Mouse (Mus musculus): Measurements from ENCODE around the gene H2afy. TPM values are rescaled to one million over a fixed set of nuclear protein-coding genes. Genes with fewer than 3 reads are reported as not detected.

Gene H2afy
- polyA plus RNA-seq, 1 experiment from 2014 or later, result 440 TPM

DNA sequence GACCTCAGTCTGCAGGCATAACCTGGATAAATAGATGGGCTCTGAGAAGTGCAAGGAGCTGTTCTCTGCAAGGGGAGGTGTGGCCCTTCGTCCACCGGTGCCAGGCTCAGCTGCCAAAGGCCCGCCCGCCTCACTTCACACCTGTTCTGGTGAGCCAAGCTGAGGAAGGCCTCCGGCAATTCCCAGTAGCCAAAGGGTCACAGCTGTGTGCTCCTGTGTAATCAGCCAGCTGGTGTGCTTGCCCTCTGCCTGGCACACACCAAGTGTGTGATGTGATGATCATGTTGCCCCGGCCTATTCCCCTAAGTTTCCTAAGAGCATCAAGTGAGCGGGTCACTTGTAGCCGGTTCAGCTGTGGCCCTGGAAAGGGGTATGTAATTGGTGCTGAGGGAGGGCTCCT lies 60.2 kb downstream of the H2afy start:
- Histone ChIP-seq H3K4me2 (replicated peaks; ENCODE audit: low read depth, low read length) (no peak overlapping the region), H3K36me3 (ENCODE audit: control insufficient read depth, insufficient read depth, low read length) (peaks cover 90% of the 10 kb centered on the region)

DNA sequence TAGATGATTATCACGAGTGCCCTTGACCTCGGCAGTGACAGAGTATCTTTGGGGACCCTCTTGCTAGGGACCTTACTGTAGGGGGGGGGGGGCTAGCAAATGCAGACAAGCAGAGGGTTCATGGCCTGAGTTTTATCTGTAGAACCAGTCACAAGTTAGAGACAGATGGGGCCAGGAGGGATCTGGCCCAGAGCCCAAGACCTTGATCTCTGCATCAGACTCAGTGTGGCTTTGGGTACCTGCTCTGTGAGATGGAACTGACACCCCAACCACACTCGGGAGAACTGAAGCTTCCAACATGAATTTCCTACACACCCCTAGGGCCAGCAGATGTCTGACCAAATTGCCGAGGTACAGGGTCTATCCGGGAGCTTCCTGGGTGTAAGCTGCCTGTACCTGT lies 63.0 kb downstream of the H2afy start:
- H3K27me3 ChIP-seq (ENCODE audit: control insufficient read depth, insufficient read depth, low read length), result no peaks in the 10 kb centered on the region
- no peaks in the 10 kb centered on the region for H3K4me1 ChIP-seq (ENCODE audit: control insufficient read depth, insufficient read depth, low read length)
- no peak overlapping the region for H3K4me3 ChIP-seq (ENCODE audit: low read length)
- H3K27ac ChIP-seq (ENCODE audit: low read depth, low read length), result no peak overlapping the region
- no peak overlapping the region for H3K9ac ChIP-seq (ENCODE audit: low read depth, low read length)
- H3K4me2 ChIP-seq (replicated peaks; ENCODE audit: low read depth, low read length), result no peak overlapping the region
- H3K36me3 ChIP-seq (ENCODE audit: control insufficient read depth, insufficient read depth, low read length), result peaks cover 67% of the 10 kb centered on the region
- ATAC-seq (ENCODE audit: low FRiP score, low TSS enrichment), result no peak
- no peaks in the 10 kb centered on the region for H3K9me3 ChIP-seq (ENCODE audit: control insufficient read depth, low read length)
- WGBS, result 84% methylated on average over 5 of the region's 5 CpGs

More for the DNA sequence above, 60.2 kb downstream of the H2afy start:
- Histone ChIP-seq H3K27me3 (ENCODE audit: control insufficient read depth, insufficient read depth, low read length) (no peaks in the 10 kb centered on the region), H3K9me3 (ENCODE audit: control insufficient read depth, low read length) (no peaks in the 10 kb centered on the region), H3K9ac (ENCODE audit: low read depth, low read length) (no peak overlapping the region), H3K4me1 (ENCODE audit: control insufficient read depth, insufficient read depth, low read length) (no peaks in the 10 kb centered on the region), H3K4me3 (ENCODE audit: low read length) (no peak overlapping the region), H3K27ac (ENCODE audit: low read depth, low read length) (no peak overlapping the region)
- 91% methylated on average over 8 of the region's 8 CpGs for WGBS
- ATAC-seq (ENCODE audit: low FRiP score, low TSS enrichment), result no peak

- no peaks in the 10 kb centered on the region for H3K27me3 ChIP-seq (ENCODE audit: control insufficient read depth, insufficient read depth, low read length)
- H3K27ac ChIP-seq (ENCODE audit: low read depth, low read length), result no peak overlapping the region
- 37% methylated on average over 4 of the region's 4 CpGs for WGBS
- peaks cover 58% of the 10 kb centered on the region for H3K36me3 ChIP-seq (ENCODE audit: control insufficient read depth, insufficient read depth, low read length)
- no peak overlapping the region for H3K4me3 ChIP-seq (ENCODE audit: low read length)
- no peaks in the 10 kb centered on the region for H3K9me3 ChIP-seq (ENCODE audit: control insufficient read depth, low read length)
- H3K4me1 ChIP-seq (ENCODE audit: control insufficient read depth, insufficient read depth, low read length), result no peaks in the 10 kb centered on the region
- H3K9ac ChIP-seq (ENCODE audit: low read depth, low read length), result no peak overlapping the region
- no peak overlapping the region for H3K4me2 ChIP-seq (replicated peaks; ENCODE audit: low read depth, low read length)
- ATAC-seq (ENCODE audit: low FRiP score, low TSS enrichment), result no peak
These were observed 63.9 kb downstream of the H2afy start for GRCm38 (mm10) chr13:56072268-56072607.

- H3K9ac ChIP-seq (ENCODE audit: low read depth, low read length), result no peak overlapping the region
- no peak overlapping the region for H3K4me2 ChIP-seq (replicated peaks; ENCODE audit: low read depth, low read length)
- 85% methylated on average over 16 of the region's 16 CpGs for WGBS
- H3K4me3 ChIP-seq (ENCODE audit: low read length), result no peak overlapping the region
- H3K27me3 ChIP-seq (ENCODE audit: control insufficient read depth, insufficient read depth, low read length), result no peaks in the 10 kb centered on the region
- no peaks in the 10 kb centered on the region for H3K9me3 ChIP-seq (ENCODE audit: control insufficient read depth, low read length)
- H3K27ac ChIP-seq (ENCODE audit: low read depth, low read length), result no peak overlapping the region
- ATAC-seq (ENCODE audit: low FRiP score, low TSS enrichment), result no peak
- H3K36me3 ChIP-seq (ENCODE audit: control insufficient read depth, insufficient read depth, low read length), result peaks cover 54% of the 10 kb centered on the region
- H3K4me1 ChIP-seq (ENCODE audit: control insufficient read depth, insufficient read depth, low read length), result no peaks in the 10 kb centered on the region
These were observed 64.4 kb downstream of the H2afy start for GRCm38 (mm10) chr13:56071586-56072267.

DNA sequence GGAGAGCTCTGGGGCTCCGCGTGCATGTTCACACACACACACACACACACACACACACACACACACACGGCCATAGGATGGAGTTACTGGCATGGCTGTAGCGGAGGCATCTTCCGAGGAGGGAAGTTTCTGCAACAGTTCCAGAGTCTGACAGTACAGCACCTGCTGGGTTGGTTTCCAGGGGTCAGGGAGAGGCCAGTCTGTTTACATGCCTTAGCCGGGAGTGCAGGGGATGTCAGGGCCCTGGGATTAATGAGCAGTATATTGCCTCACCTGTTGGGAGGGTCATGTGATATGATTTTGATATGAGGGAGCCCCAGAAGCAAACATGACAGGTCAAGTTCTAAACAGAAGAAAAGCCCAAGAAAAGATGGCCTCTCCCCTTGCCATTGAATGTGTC lies 66.5 kb downstream of the H2afy start:
- ATAC-seq (ENCODE audit: low FRiP score, low TSS enrichment), result no peak
- 56% methylated on average over 6 of the region's 6 CpGs for WGBS
- Histone ChIP-seq H3K27ac (ENCODE audit: low read depth, low read length) (no peak overlapping the region), H3K4me2 (replicated peaks; ENCODE audit: low read depth, low read length) (no peak overlapping the region), H3K36me3 (ENCODE audit: control insufficient read depth, insufficient read depth, low read length) (peaks cover 33% of the 10 kb centered on the region), H3K9me3 (ENCODE audit: control insufficient read depth, low read length) (no peaks in the 10 kb centered on the region), H3K9ac (ENCODE audit: low read depth, low read length) (no peak overlapping the region), H3K27me3 (ENCODE audit: control insufficient read depth, insufficient read depth, low read length) (no peaks in the 10 kb centered on the region), H3K4me1 (ENCODE audit: control insufficient read depth, insufficient read depth, low read length) (0 out of 2 replicates have a peak, but pooled peaks cover 7% of the 10 kb centered on the region), H3K4me3 (ENCODE audit: low read length) (no peak overlapping the region)

- no peak overlapping the region for H3K4me3 ChIP-seq (ENCODE audit: low read length)
- H3K27ac ChIP-seq (ENCODE audit: low read depth, low read length), result no peak overlapping the region
- ATAC-seq (ENCODE audit: low FRiP score, low TSS enrichment), result no peak
- H3K36me3 ChIP-seq (ENCODE audit: control insufficient read depth, insufficient read depth, low read length), result peaks cover 23% of the 10 kb centered on the region
- no peak overlapping the region for H3K9ac ChIP-seq (ENCODE audit: low read depth, low read length)
- H3K4me2 ChIP-seq (replicated peaks; ENCODE audit: low read depth, low read length), result no peak overlapping the region
- 23% methylated on average over 4 of the region's 4 CpGs for WGBS
- peaks cover 8% of the 10 kb centered on the region; the same call in 1 of the 2 replicates for H3K4me1 ChIP-seq (ENCODE audit: control insufficient read depth, insufficient read depth, low read length)
- H3K27me3 ChIP-seq (ENCODE audit: control insufficient read depth, insufficient read depth, low read length), result no peaks in the 10 kb centered on the region
- H3K9me3 ChIP-seq (ENCODE audit: control insufficient read depth, low read length), result no peaks in the 10 kb centered on the region
These were observed 67.6 kb downstream of the H2afy start for GRCm38 (mm10) chr13:56068517-56068916.

DNA sequence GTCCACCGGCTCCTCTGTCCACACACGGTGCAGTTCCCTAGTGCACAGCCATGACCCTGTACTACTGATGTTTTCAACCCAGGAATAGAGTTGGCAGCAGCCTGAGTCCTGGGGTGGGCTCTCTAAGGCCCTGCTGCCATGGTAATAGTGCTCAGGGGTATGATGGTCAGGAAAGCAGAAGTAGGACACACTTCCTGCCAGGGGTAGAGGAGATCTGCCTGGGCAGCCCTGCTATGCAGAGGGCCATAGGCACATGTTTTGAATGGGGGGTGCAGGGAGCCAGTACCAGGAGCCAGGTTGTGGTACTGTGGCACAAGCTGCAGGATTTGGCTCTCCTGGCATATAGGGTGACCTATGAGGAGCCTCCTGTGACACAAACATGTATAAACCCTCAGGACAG lies 69.3 kb downstream of the H2afy start:
- Histone ChIP-seq H3K9ac (ENCODE audit: low read depth, low read length) (no peak overlapping the region), H3K9me3 (ENCODE audit: control insufficient read depth, low read length) (no peaks in the 10 kb centered on the region), H3K27ac (ENCODE audit: low read depth, low read length) (no peak overlapping the region), H3K36me3 (ENCODE audit: control insufficient read depth, insufficient read depth, low read length) (peaks cover 12% of the 10 kb centered on the region), H3K27me3 (ENCODE audit: control insufficient read depth, insufficient read depth, low read length) (no peaks in the 10 kb centered on the region), H3K4me3 (ENCODE audit: low read length) (no peak overlapping the region), H3K4me1 (ENCODE audit: control insufficient read depth, insufficient read depth, low read length) (peaks cover 18% of the 10 kb centered on the region), H3K4me2 (replicated peaks; ENCODE audit: low read depth, low read length) (no peak overlapping the region)
- ATAC-seq (ENCODE audit: low FRiP score, low TSS enrichment), result no peak
- 81% methylated on average over 2 of the region's 2 CpGs for WGBS

GRCm38 (mm10) chr13:56066152-56066551 lies 70.0 kb downstream of the H2afy start:
- 12% methylated on average over 21 of the region's 21 CpGs for WGBS
- H3K27ac ChIP-seq (ENCODE audit: low read depth, low read length), result no peak overlapping the region
- ATAC-seq (ENCODE audit: low FRiP score, low TSS enrichment), result peak; percentile 85
- no peaks in the 10 kb centered on the region for H3K27me3 ChIP-seq (ENCODE audit: control insufficient read depth, insufficient read depth, low read length)
- H3K4me1 ChIP-seq (ENCODE audit: control insufficient read depth, insufficient read depth, low read length), result peaks cover 18% of the 10 kb centered on the region
- H3K36me3 ChIP-seq (ENCODE audit: control insufficient read depth, insufficient read depth, low read length), result peaks cover 6% of the 10 kb centered on the region; the same call in 1 of the 2 replicates
- H3K4me3 ChIP-seq (ENCODE audit: low read length), result no peak overlapping the region
- no peak overlapping the region for H3K9ac ChIP-seq (ENCODE audit: low read depth, low read length)
- no peaks in the 10 kb centered on the region for H3K9me3 ChIP-seq (ENCODE audit: control insufficient read depth, low read length)
- no peak overlapping the region for H3K4me2 ChIP-seq (replicated peaks; ENCODE audit: low read depth, low read length)

GRCm38 (mm10) chr13:56057761-56058160 lies 78.4 kb downstream of the H2afy start:
- Histone ChIP-seq H3K4me3 (ENCODE audit: low read length) (no peak overlapping the region), H3K9ac (ENCODE audit: low read depth, low read length) (no peak overlapping the region)
- no peak for ATAC-seq (ENCODE audit: low FRiP score, low TSS enrichment)

More at GRCm38 (mm10) chr13:56057761-56058160, 78.4 kb downstream of the H2afy start:
- H3K9me3 ChIP-seq (ENCODE audit: control insufficient read depth, low read length), result no peaks in the 10 kb centered on the region
- 88% methylated on average over 8 of the region's 8 CpGs for WGBS
- H3K4me1 ChIP-seq (ENCODE audit: control insufficient read depth, insufficient read depth, low read length), result peaks cover 4% of the 10 kb centered on the region
- H3K27me3 ChIP-seq (ENCODE audit: control insufficient read depth, insufficient read depth, low read length), result no peaks in the 10 kb centered on the region
- H3K36me3 ChIP-seq (ENCODE audit: control insufficient read depth, insufficient read depth, low read length), result no peaks in the 10 kb centered on the region
- no peak overlapping the region for H3K4me2 ChIP-seq (replicated peaks; ENCODE audit: low read depth, low read length)
- no peak overlapping the region for H3K27ac ChIP-seq (ENCODE audit: low read depth, low read length)

All from kidney, embryonic 14.5 days (tissue).